Mouse (Mus musculus) heart, embryonic 10.5 days (tissue): ENCODE results near the gene Farsb. TPM values are rescaled to one million over a fixed set of nuclear protein-coding genes. Genes with fewer than 3 reads are reported as not detected.

ENCODE experiments used
- DNase-seq: peaks from one replicate; pipeline ENCODE4 v3.0.0-alpha.2; 2017; ENCODE audit warnings: low spot score
- H3K27ac ChIP-seq: fragments of 300-500 bp; sonication (generic); 2 replicates; pipeline ENCODE4 v1.5.1; 2016; ENCODE audit warnings: mild to moderate bottlenecking
- H3K27me3 ChIP-seq: fragments of 300-500 bp; sonication (generic); 2 replicates; pipeline ENCODE4 v1.6.1; 2016; ENCODE audit warnings: mild to moderate bottlenecking; ENCODE audit not compliant: poor library complexity, insufficient read depth, severe bottlenecking
- H3K36me3 ChIP-seq: fragments of 300-500 bp; sonication (generic); 2 replicates; pipeline ENCODE4 v1.6.1; 2016; ENCODE audit warnings: mild to moderate bottlenecking, moderate library complexity
- H3K4me1 ChIP-seq: fragments of 300-500 bp; sonication (generic); 2 replicates; pipeline ENCODE4 v1.6.1; 2016; ENCODE audit warnings: mild to moderate bottlenecking
- H3K4me3 ChIP-seq: fragments of 300-500 bp; sonication (generic); 2 replicates; pipeline ENCODE4 v1.5.1; 2016; ENCODE audit warnings: mild to moderate bottlenecking, moderate library complexity
- H3K9me3 ChIP-seq: fragments of 300-500 bp; sonication (generic); 2 replicates; pipeline ENCODE4 v1.6.1; 2016; ENCODE audit warnings: mild to moderate bottlenecking, moderate library complexity
- WGBS: fragments of 180-500 bp; shearing (Covaris S2); methylation state at CpG from one replicate; pipeline ENCODE4 v1.1.7; 2016; 5-methylcytosine and 5-hydroxymethylcytosine counted together
- polyA plus RNA-seq: library from polyadenylated mRNA; unstranded; fragments of >200 nt; fragmentation: Nextera tagmentation; extraction: Ambion mirVana; gene quantifications from 2 replicates; pipeline ENCODE4 v1.2.1, GENCODE M21; 2016

The Farsb gene
- 122 and 133 TPM in 2 replicates for polyA plus RNA-seq

DNA sequence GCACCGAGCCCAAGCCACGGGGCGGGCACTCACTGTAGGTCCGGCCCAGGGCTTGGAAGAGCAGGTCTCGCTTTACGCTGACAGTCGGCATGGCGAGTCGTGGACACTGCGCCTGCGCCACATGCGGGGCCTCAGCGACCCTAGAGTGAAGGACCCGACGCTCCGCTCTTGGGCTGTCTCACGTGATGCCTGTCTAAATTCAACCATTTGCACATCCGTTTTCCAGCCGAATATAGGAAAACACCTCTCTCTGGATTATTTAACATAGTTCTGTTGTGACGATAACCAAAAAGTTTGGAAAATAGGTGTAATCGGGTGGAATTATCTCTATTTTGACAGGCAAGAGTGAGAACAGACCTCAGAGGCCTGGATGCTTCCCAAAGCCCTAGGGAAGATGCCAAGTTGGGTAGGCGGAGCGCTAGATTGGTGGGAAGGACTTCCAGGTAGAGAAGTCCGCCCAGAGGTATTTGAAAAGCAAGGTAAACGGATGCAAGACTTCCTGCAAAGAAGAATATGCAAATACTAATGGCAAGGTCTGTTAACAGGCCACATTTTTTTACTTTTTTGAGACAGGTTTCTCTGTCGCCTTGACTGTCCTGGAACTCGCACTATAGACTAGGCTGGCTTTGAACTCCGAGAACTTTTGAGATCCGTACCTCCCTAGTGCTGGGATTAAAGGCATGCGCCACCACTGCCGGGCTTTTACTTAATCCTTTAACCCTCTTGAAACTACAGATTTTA lies at the start of gene Farsb:
Farsb (minus strand) TSS at position 146 of the 741 bp plus-strand sequence.
- Histone ChIP-seq H3K4me1 (peaks cover 15% of the 10 kb centered on the region; the same call in 1 of the 2 replicates), H3K27me3 (no peaks in the 10 kb centered on the region), H3K36me3 (no peaks in the 10 kb centered on the region), H3K9me3 (no peaks in the 10 kb centered on the region), H3K27ac (peak within 1 kb of the TSS; percentile 95), H3K4me3 (peak within 1 kb of the TSS; percentile 98)
- under 1% methylated on average over 31 of the region's 31 CpGs for WGBS
- DNase-seq, result peak; percentile 95

DNA sequence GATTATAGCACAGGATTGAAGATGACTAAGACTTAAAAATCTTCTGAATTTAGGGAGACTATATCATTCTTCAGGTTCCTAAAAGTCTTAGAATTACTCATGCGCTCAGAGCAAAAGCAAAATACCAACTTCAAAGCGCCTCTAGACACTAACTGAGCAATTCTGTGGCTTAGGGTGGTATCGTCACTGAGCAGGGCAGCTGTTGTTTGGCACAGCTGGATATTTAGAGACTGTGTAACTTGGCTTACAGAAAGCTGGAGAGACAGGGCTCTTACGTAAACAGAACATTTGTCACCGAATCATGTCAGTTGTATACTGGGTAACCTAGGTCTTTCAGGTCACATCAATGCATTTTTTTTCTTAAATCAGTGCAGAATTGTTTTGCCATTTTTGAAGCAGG lies 49.7 kb upstream of the Farsb start:
- Histone ChIP-seq H3K4me3 (no peak overlapping the region), H3K36me3 (no peaks in the 10 kb centered on the region), H3K9me3 (no peaks in the 10 kb centered on the region), H3K27ac (no peak overlapping the region), H3K27me3 (no peaks in the 10 kb centered on the region), H3K4me1 (peaks cover 11% of the 10 kb centered on the region)
- WGBS, result 69% methylated on average over 5 of the region's 5 CpGs
- no peak for DNase-seq

DNA sequence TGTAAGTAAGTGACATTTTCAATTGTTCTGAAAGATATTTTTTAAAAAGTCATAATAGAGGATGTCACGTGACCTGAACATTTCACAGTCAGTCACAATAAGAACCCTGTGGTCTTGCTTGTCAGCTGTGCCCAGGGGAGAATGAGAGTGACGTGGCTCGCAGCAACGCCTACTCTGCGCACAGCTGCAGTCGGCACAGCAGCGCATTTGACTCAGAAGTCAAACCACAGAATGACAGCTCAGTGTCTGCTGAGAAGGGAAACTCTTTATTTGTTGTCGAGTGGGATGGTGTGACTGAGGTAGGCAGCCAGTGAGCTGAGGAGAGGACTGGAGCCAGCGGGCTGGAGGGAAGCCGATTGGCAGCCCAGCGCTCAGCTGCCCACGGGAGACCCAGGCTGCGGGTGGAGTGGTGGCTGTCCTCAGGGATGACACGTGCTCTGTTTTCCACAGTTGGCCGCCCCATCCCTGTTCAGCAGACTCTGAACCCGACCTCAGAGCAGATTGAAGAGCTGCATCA lies 48.9 kb upstream of the Farsb start:
- no peaks in the 10 kb centered on the region for H3K36me3 ChIP-seq
- peak overlapping the region; percentile 48 for H3K4me3 ChIP-seq
- H3K9me3 ChIP-seq, result no peaks in the 10 kb centered on the region
- no peaks in the 10 kb centered on the region for H3K27me3 ChIP-seq
- peak overlapping the region; percentile 65 for H3K27ac ChIP-seq
- DNase-seq, result peak; percentile 76
- H3K4me1 ChIP-seq, result peaks cover 11% of the 10 kb centered on the region
- 34% methylated on average over 16 of the region's 16 CpGs for WGBS

DNA sequence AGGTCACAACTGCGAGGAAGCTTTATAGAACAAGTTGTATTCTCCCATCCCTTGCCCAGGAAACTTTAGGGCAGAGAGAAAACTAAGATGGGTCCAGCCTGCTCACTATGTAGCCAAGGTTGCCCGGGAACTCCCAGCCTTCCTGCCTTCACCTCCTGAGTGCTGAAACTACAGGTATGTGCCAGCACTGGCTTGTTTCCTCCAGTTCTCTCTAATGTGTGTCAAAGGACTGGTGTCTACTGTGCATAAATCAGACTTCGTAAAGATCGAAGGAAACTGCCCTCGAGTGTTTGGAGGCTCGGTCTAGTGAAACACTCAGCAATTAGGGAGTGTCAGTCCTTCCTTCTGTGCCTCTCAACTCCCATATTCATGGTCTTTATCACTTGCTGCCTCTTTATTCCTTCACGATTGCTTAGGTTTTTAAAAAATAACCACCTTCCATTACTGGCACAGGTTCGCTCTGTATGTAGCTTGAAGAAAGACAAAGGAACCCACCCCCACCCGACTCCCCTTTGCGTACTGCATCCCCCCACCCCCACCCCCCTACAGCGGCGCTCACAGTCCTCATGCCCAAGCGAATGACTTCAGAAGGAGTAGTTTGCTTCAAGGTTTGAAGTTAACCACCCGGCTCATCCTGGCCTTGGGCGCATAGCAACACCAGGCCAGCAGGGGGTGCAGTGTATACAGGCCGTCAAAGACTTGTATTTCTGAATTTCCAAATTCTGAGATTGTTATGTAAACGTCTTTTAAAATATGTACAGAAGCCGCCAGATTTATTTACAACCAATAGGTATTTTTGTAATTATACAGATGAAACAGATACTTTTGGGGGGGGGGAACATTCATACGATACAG lies 47.8 kb upstream of the Farsb start:
- Histone ChIP-seq H3K27ac (no peak overlapping the region), H3K4me3 (no peak overlapping the region), H3K9me3 (no peaks in the 10 kb centered on the region), H3K36me3 (no peaks in the 10 kb centered on the region), H3K27me3 (no peaks in the 10 kb centered on the region), H3K4me1 (peaks cover 11% of the 10 kb centered on the region)
- DNase-seq, result peak; percentile 77
- WGBS, result 39% methylated on average over 19 of the region's 19 CpGs

DNA sequence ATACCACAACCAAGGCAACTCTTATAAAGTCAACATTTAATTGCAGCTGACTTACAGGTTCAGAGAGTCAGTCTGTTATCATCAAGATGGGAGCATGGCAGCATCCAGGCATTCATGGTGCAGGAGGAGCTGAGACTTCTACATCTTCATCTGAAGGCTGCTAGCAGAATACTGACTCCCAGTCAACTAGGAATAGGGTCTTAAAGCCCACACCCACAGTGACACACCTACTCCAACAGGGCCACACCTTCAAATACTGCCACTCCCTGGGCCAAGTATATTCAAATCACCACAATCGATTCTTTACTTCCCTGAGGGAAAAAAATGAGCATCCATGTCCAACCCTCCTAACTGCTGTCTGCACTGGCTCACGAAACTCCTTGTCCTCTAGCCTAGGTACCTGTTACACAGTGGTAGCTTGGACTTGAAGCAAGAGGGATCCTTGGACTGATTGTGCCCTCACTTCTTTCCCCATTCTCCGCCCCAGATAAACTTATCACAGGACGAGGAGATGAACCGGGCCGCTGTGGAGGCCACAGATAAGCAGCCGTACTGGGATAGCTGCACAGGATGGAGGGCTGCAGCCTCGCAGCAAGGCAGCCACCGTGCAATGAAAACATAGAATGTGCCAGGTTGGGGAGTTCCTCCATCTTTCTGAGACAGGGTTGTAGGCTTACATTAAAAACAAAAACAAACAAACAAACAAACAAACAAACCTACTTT lies 45.9 kb upstream of the Farsb start:
- no peak overlapping the region for H3K27ac ChIP-seq
- H3K4me1 ChIP-seq, result peaks cover 10% of the 10 kb centered on the region
- no peaks in the 10 kb centered on the region for H3K36me3 ChIP-seq
- H3K4me3 ChIP-seq, result no peak overlapping the region
- H3K9me3 ChIP-seq, result no peaks in the 10 kb centered on the region
- H3K27me3 ChIP-seq, result no peaks in the 10 kb centered on the region
- no peak for DNase-seq
- WGBS, result 53% methylated on average over 9 of the region's 9 CpGs

DNA sequence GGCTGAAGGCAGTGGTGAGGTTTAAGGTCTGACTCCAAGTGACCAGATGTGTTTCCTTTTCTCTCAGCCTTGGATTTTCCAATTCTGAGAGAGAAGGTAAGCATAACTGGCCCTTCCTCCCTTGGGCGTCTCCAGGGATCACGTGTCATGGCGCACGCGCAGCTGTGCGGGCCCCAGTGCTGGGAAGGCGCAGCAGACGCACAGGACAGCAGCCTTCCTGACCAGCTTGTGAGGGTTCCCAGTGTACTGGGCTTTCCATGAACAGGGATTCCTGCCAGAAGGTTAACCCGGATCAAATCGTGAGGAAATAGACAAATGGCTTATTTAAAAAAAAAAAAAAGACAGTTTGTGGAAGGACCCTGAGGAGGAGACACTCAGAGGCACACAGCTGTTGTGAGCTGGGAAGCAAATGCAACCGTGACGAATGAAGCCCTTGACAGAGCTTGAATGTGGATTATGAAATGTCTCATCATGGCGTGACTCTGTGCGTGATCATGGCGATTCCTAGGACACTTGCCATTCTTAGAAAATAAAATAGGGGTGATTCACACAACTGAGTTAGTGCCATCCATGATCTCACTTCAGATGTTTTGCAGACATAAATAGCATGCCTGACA lies 43.6 kb upstream of the Farsb start:
- Histone ChIP-seq H3K27me3 (no peaks in the 10 kb centered on the region; the same call in 1 of the 2 replicates), H3K27ac (no peak overlapping the region), H3K4me1 (no peaks in the 10 kb centered on the region; the same call in 1 of the 2 replicates), H3K9me3 (no peaks in the 10 kb centered on the region), H3K36me3 (no peaks in the 10 kb centered on the region), H3K4me3 (no peak overlapping the region)
- WGBS, result 86% methylated on average over 15 of the region's 15 CpGs
- DNase-seq, result no peak

DNA sequence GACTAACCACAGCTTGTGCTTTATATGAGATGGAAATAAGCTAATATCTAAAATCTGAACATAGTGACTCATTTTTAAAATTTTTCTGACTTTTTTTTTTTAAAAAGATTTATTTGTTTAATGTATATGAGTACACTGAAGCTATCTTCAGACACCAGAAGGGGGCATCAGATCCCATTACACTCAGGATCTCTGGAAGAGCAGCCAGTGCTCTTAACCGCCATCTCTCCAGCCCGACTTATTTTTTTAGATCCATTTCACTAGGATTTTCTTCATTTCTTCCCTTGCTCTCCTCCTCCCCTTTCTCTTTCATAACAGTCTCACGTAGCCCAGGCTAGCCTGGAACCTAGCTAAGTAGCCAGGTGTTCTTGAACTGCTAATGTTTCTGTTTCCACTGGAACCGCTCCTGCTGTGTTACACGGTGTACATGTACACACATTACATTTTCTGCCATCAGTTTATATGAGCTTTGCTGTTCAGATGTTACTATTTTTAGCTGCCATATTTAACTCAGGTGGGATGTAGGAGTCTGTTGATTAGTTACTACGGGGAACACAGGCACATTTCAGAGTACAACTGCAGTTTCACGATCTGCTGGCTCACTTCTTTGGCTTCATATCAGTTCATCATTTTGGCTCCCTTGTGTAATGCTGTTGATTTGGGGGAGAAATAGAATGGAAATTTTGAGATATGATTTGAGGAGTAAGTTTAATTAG lies 42.0 kb upstream of the Farsb start:
- Histone ChIP-seq H3K36me3 (no peaks in the 10 kb centered on the region), H3K27ac (no peak overlapping the region), H3K9me3 (no peaks in the 10 kb centered on the region), H3K27me3 (no peaks in the 10 kb centered on the region; the same call in 1 of the 2 replicates), H3K4me3 (no peak overlapping the region), H3K4me1 (no peaks in the 10 kb centered on the region)
- WGBS, result 80% methylated on average over 7 of the region's 7 CpGs
- DNase-seq, result no peak

DNA sequence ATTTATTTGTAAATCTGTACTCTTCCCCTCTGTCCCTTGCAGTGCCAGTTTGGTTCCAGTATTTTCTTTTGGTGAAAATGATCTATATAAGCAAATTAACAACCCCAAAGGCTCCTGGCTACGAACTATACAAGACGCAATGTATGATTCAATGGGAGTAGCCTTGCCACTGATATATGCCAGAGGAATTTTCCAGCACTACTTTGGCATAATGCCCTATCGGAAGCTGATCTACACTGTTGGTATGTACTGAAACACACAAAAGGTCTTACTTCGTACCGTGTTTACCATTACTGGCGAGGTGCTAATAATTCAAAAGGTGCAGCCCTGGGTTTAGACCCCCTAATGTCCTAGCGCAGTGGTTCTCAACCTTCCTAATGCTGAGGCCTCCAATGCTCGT lies 40.3 kb upstream of the Farsb start:
- Histone ChIP-seq H3K27me3 (no peaks in the 10 kb centered on the region; the same call in 1 of the 2 replicates), H3K4me3 (no peak overlapping the region), H3K9me3 (no peaks in the 10 kb centered on the region), H3K27ac (no peak overlapping the region), H3K36me3 (no peaks in the 10 kb centered on the region), H3K4me1 (no peaks in the 10 kb centered on the region)
- no peak for DNase-seq
- WGBS, result 87% methylated on average over 8 of the region's 8 CpGs

DNA sequence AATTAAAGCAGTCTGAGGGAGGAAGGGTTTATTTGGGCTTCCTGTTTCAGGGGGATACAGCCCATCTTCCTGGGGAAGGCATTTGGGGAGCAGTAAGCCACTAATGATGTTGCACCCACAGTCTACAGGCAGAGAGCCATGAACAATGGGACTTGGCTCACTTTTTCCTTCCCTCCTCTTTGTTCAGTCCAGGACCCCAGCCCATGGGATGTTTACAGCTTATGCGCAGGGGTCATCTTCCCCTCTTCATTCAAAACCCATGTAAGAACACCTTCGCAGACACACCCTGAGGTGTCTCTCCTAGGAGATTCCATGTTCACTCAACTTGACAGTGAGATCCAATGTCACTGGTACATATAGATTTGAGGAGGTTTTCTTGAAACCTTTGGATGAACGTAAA lies 39.7 kb upstream of the Farsb start:
- WGBS, result 88% methylated on average over 3 of the region's 3 CpGs
- no peak overlapping the region for H3K4me3 ChIP-seq
- peak; percentile 52 for DNase-seq
- no peaks in the 10 kb centered on the region for H3K36me3 ChIP-seq
- H3K27me3 ChIP-seq, result no peaks in the 10 kb centered on the region; the same call in 1 of the 2 replicates
- H3K4me1 ChIP-seq, result no peaks in the 10 kb centered on the region
- H3K27ac ChIP-seq, result no peak overlapping the region
- no peaks in the 10 kb centered on the region for H3K9me3 ChIP-seq

DNA sequence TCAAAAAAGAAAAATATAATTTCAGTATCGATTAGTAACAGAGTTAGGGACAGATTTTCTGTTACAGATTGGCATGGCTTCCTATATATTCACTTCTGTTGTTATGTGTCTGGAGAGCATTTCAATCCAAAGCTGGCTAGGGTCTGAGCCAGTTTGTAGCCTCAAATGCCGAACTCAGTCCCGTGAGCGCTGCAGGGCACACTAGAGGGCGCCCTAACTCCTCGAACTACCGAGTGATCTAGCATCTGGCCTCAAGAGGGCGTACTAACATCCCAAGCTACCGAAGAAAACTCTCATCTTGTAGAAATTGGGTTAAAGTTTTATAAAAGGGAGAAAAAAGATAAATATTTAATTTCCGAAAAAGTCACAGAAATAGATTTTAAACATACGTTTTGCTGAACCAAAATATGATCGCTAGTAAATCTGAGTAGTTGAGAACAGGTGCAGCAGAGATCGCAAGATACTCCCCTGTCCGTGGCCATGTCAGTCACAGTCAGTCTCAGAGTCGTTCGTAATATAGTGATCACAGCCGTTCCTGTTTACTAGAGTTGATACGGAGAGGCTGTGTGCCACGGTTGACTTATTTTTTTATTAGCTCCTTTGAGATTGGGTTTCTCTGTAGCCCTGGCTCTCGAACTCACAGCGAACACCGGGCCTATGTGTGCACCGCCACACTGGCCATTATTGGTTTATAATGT lies 36.6 kb upstream of the Farsb start:
- H3K27ac ChIP-seq, result no peak overlapping the region
- no peaks in the 10 kb centered on the region for H3K36me3 ChIP-seq
- peak; percentile 77 for DNase-seq
- 49% methylated on average over 23 of the region's 23 CpGs for WGBS
- no peaks in the 10 kb centered on the region for H3K4me1 ChIP-seq
- no peaks in the 10 kb centered on the region for H3K9me3 ChIP-seq
- no peaks in the 10 kb centered on the region; the same call in 1 of the 2 replicates for H3K27me3 ChIP-seq
- H3K4me3 ChIP-seq, result no peak overlapping the region

DNA sequence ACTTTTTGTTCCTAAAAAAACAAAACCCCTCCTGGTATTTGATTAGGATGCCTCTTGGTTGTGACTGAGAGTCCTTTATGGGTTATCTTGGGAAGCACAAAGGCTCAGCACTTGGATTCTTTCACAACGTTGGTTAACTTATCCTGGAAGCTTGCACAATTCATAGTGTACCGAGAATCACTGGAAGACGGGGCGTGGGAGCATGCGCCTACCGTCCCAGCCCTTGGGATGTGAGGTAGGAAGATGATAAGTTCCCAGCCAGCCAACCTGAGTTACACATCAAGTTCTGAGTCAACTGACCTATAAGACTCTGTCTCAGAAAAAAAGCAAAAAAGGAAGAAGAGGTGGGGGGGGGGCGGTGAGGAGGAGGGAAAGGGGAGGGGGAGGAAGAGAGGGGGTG lies 30.2 kb upstream of the Farsb start:
- no peaks in the 10 kb centered on the region for H3K36me3 ChIP-seq
- H3K4me1 ChIP-seq, result no peaks in the 10 kb centered on the region
- no peak overlapping the region for H3K4me3 ChIP-seq
- WGBS, result 82% methylated on average over 7 of the region's 7 CpGs
- H3K9me3 ChIP-seq, result no peaks in the 10 kb centered on the region
- no peaks in the 10 kb centered on the region for H3K27me3 ChIP-seq
- peak; percentile 20 for DNase-seq
- H3K27ac ChIP-seq, result no peak overlapping the region
